In the genomic region with DNA sequence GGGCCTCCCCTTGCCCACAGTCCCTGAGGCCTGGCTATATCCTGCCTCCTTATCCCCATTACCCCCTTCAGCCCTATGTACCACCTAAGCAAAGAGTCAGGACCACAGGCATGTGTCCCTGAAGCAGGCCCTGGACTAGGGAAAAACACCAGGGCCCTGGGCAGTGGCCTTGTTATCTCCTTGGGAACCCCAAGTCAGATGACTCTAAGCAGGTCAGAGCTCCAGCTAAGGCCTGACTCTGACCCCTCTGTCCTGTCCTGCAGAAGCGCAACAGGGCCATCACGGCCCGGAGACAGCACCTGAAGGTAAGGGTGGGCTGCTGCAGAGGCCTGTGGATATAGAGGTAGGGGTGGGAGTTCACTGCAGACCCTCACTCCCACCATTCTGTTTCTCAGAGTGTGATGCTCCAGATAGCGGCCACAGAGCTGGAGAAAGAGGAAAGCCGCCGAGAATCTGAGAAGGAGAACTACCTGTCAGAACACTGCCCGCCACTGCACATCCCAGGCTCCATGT, we compare ENCODE assay signal across 16 mouse cellular contexts. TPM values are rescaled to one million over a fixed set of nuclear protein-coding genes. Genes with fewer than 3 reads are reported as not detected.
DNase-seq lines count a peak whose midpoint lies in the region; ATAC-seq and TF ChIP-seq lines count a peak whose summit lies in the region.
"Had no signal": no experiment of that assay in that cellular context is flagged by ENCODE, and none has a peak within 500 bp of the region (broad histone marks: within the 10 kb centered on the region; RNA-seq: fewer than 3 reads in every experiment).

No protein-coding gene starts in this region.

- no peaks in the 10 kb centered on the region for H3K36me3 ChIP-seq in heart, embryonic 13.5 days
- H3K36me3 ChIP-seq in CH12.LX (replicated peaks in 1 of 2; ENCODE audit: control insufficient read depth in 1 of 2, insufficient read depth in 1 of 2, low read length in 1 of 2) (peaks cover 0 to 16% of the 10 kb centered on the region in 2 experiments), macrophage (ENCODE audit: inconsistent target) (no peaks in the 10 kb centered on the region)
- H3K36me3 ChIP-seq in embryonic facial prominence, embryonic 10.5 days (replicated peaks) = no peaks in the 10 kb centered on the region
- no peaks in the 10 kb centered on the region for H3K36me3 ChIP-seq in hindbrain, embryonic 14.5 days (replicated peaks; ENCODE audit: control insufficient read depth, insufficient read depth)
- H3K36me3 ChIP-seq: neural tube, embryonic 13.5 days had no signal

- H3K4me2 ChIP-seq in heart, embryonic 13.5 days = no peak overlapping the region
- H3K4me2 ChIP-seq in CH12.LX (ENCODE audit: insufficient read depth, low read depth, poor library complexity, severe bottlenecking) = peak overlapping the region; percentile 32; the same call in 1 of the 2 replicates
- no peak overlapping the region for H3K4me2 ChIP-seq in hindbrain, embryonic 14.5 days (replicated peaks)
- H3K4me2 ChIP-seq: forebrain, embryonic 13.5 days; neural tube, embryonic 13.5 days had no signal

- dilution Hi-C loops in CH12.LX (cut with MboI; ENCODE audit: extremely low pct_ligation_motif_present, extremely low pct_unique_long_range_greater_than_20kb, low sequenced_read_pairs) = no loop called here

- TF ChIP-seq POLR2A in CH12.LX (IDR thresholded peaks at IDR 0.05; ENCODE audit: low read depth, low read length) = no peak

- H3K27ac ChIP-seq in heart, embryonic 13.5 days (replicated peaks) = peak overlapping the region; percentile 21; the same call in 1 of the 2 replicates
- H3K27ac ChIP-seq in CH12.LX (ENCODE audit: insufficient read depth, low read depth) = peak overlapping the region; percentile 61
- H3K27ac ChIP-seq in embryonic facial prominence, embryonic 10.5 days (replicated peaks) = peak overlapping the region; percentile 80
- H3K27ac ChIP-seq in macrophage = peak overlapping the region; percentile 99
- no peak overlapping the region for H3K27ac ChIP-seq in hindbrain, embryonic 14.5 days
- H3K27ac ChIP-seq: forebrain, embryonic 13.5 days; heart, adult 2 months; neural tube, embryonic 13.5 days had no signal

- TF ChIP-seq EP300 in CH12.LX (IDR thresholded peaks at IDR 0.05; ENCODE audit: low read length) = no peak

- H3K4me3 ChIP-seq in heart, embryonic 13.5 days = no peak overlapping the region
- H3K4me3 ChIP-seq in CH12.LX (replicated peaks in 1 of 3; ENCODE audit: low read depth in 2 of 3, low read length in 2 of 3, poor library complexity in 1 of 3) = peak overlapping the region in 2 of 3 experiments; percentile 28 to 48
- no peak overlapping the region for H3K4me3 ChIP-seq in embryonic facial prominence, embryonic 10.5 days
- no peak overlapping the region for H3K4me3 ChIP-seq in macrophage (ENCODE audit: inconsistent target)
- H3K4me3 ChIP-seq in hindbrain, embryonic 14.5 days (replicated peaks; ENCODE audit: low read length) = no peak overlapping the region
- H3K4me3 ChIP-seq: forebrain, embryonic 13.5 days; heart, adult 2 months; neural tube, embryonic 13.5 days had no signal

- ATAC-seq in heart, embryonic 13.5 days (ENCODE audit: extremely low read depth, insufficient number of reproducible peaks, low FRiP score, low TSS enrichment) = no peak
- no peak for ATAC-seq in hindbrain, embryonic 14.5 days (ENCODE audit: low FRiP score)
- ATAC-seq: forebrain, embryonic 13.5 days; Patski had no signal

- 92% methylated on average over 7 of the region's 7 CpGs for WGBS in heart, embryonic 13.5 days
- 89% methylated on average over 7 of the region's 7 CpGs for WGBS in embryonic facial prominence, embryonic 10.5 days
- WGBS in macrophage (ENCODE audit: missing documents) = 52% methylated on average over 7 of the region's 7 CpGs
- WGBS in hindbrain, embryonic 14.5 days = 95% methylated on average over 7 of the region's 7 CpGs

- no peak for DNase-seq in heart, adult 18-20 months
- no peak for DNase-seq in CH12.LX (ENCODE audit: extremely low read depth)
- DNase-seq in embryonic facial prominence, embryonic 10.5 days (ENCODE audit: low spot score) = no peak
- no peak for DNase-seq in ovary, adult 18-20 months (ENCODE audit: low spot score)
- no peak for DNase-seq in hindbrain, embryonic 14.5 days (ENCODE audit: low spot score)
- DNase-seq: adrenal gland, adult 8-10 months; embryo, embryonic 11 days; lung, adult 2 months; right cerebral cortex, adult 18-20 months had no signal

- H3K9ac ChIP-seq in heart, embryonic 13.5 days = peak overlapping the region; percentile 47; the same call in 1 of the 2 replicates
- no peak overlapping the region for H3K9ac ChIP-seq in CH12.LX (ENCODE audit: insufficient read depth, low read depth)
- no peak overlapping the region for H3K9ac ChIP-seq in hindbrain, embryonic 14.5 days
- H3K9ac ChIP-seq: forebrain, embryonic 13.5 days; neural tube, embryonic 13.5 days had no signal

- H3K27me3 ChIP-seq in heart, embryonic 13.5 days (replicated peaks) = no peaks in the 10 kb centered on the region
- no peaks in the 10 kb centered on the region for H3K27me3 ChIP-seq in CH12.LX (replicated peaks)
- no peaks in the 10 kb centered on the region for H3K27me3 ChIP-seq in embryonic facial prominence, embryonic 10.5 days (replicated peaks; ENCODE audit: low read depth, poor library complexity, severe bottlenecking)
- no peaks in the 10 kb centered on the region for H3K27me3 ChIP-seq in hindbrain, embryonic 14.5 days (ENCODE audit: control insufficient read depth, insufficient read depth, low read length)
- H3K27me3 ChIP-seq: forebrain, embryonic 13.5 days; neural tube, embryonic 13.5 days; Patski had no signal

- no peak for TF ChIP-seq CTCF in CH12.LX (conservative IDR thresholded peaks at IDR 0.05 in 1 of 2, IDR thresholded peaks at IDR 0.05 in 1 of 2; ENCODE audit: low read depth in 2 of 2, low read length in 2 of 2)

- no peaks in the 10 kb centered on the region for H3K9me3 ChIP-seq in heart, embryonic 13.5 days
- no peaks in the 10 kb centered on the region for H3K9me3 ChIP-seq in CH12.LX (replicated peaks; ENCODE audit: low read length)
- H3K9me3 ChIP-seq in embryonic facial prominence, embryonic 10.5 days = no peaks in the 10 kb centered on the region
- no peaks in the 10 kb centered on the region for H3K9me3 ChIP-seq in hindbrain, embryonic 14.5 days (ENCODE audit: control insufficient read depth, low read length)
- H3K9me3 ChIP-seq: forebrain, embryonic 13.5 days; neural tube, embryonic 13.5 days had no signal

- peaks cover 32% of the 10 kb centered on the region for H3K4me1 ChIP-seq in heart, embryonic 13.5 days
- H3K4me1 ChIP-seq in CH12.LX (ENCODE audit: control insufficient read depth in 1 of 2, insufficient read depth in 2 of 2) = peaks cover 37 to 59% of the 10 kb centered on the region in 2 experiments
- peaks cover 34% of the 10 kb centered on the region for H3K4me1 ChIP-seq in embryonic facial prominence, embryonic 10.5 days
- H3K4me1 ChIP-seq in hindbrain, embryonic 14.5 days (replicated peaks; ENCODE audit: control insufficient read depth, insufficient read depth, low read length) = no peaks in the 10 kb centered on the region
- H3K4me1 ChIP-seq: forebrain, embryonic 13.5 days had no signal

- no peaks in the 10 kb centered on the region for H3K79me2 ChIP-seq in CH12.LX (replicated peaks; ENCODE audit: control insufficient read depth, extremely low read depth, insufficient read depth, poor library complexity, severe bottlenecking)
- no peaks in the 10 kb centered on the region for H3K79me2 ChIP-seq in macrophage (ENCODE audit: inconsistent target)

- TF ChIP-seq RAD21 in CH12.LX (IDR thresholded peaks at IDR 0.05; ENCODE audit: low read depth, low read length) = 0 out of 2 replicates have a peak, but pooled peaks have one; percentile 1

- in situ Hi-C loops in CH12.LX (cut with MboI; ENCODE audit: low pct_ligation_motif_present, low pct_unique_long_range_greater_than_20kb, low sequenced_read_pairs) = loop anchor here (5.0 kb wide), 2 partner anchors 54 to 234 kb away; partner anchors contain the start of gene Tnnt3

RNA-seq across cellular contexts. Expression of gene Tnni2, which starts 1.4 kb away (rescaled TPM):
- polyA plus RNA-seq in heart, embryonic 13.5 days (2015; fragmentation: Nextera tagmentation; extraction: Ambion mirVana) = 34.8 and 41.9 TPM in 2 replicates
- 1 to 10 TPM; 1.8 to 2.6 TPM for total RNA-seq in heart, adult 18-20 months (2021)
- total RNA-seq in CH12.LX (2012; rRNA removed) (35.0 and 50.1 TPM in 2 replicates), CH12.LX (2014; rRNA removed) (74.0 and 77.4 TPM in 2 replicates)
- polyA plus RNA-seq in CH12.LX (2012; ENCODE audit: insufficient read length, low read depth) (88.1 and 154 TPM in 2 replicates), macrophage (2018) (13.4 to 20.6 TPM (median 18.0 TPM) in 3 replicates)
- 1.7 and 2.5 TPM in 2 replicates for polyA plus RNA-seq in embryonic facial prominence, embryonic 10.5 days (2016; fragmentation: Nextera tagmentation; extraction: Ambion mirVana)
- 10 to 100 TPM in 24 of 26 experiments, 1 to 10 TPM in 2; 3.2 to 37.4 (median 23.0) TPM for total RNA-seq in macrophage (2018; cell fraction: chromatin; rRNA removed)
- 10 to 100 TPM in 15 of 26 experiments, 1 to 10 TPM in 11; 6.3 to 23.8 (median 11.0) TPM for total RNA-seq in macrophage (2018; cell fraction: cytosol; rRNA removed)
- 10 to 100 TPM in 19 of 26 experiments, 1 to 10 TPM in 7; 5.5 to 26.3 (median 13.7) TPM for total RNA-seq in macrophage (2018; cell fraction: nucleus; rRNA removed)
- polyA plus RNA-seq in hindbrain, embryonic 14.5 days (2014; fragmentation: Nextera tagmentation; extraction: Ambion mirVana) = 1.0 TPM in 1 of 2 replicates, not detected in the other
- polyA plus RNA-seq: testis, adult 2 months had no signal

RNA-seq across cellular contexts. Expression of gene Syt8, which starts 8.3 kb away (rescaled TPM):
- 0.19 and 0.41 TPM in 2 replicates for polyA plus RNA-seq in heart, embryonic 13.5 days (2015; fragmentation: Nextera tagmentation; extraction: Ambion mirVana)
- not detected for total RNA-seq in heart, adult 18-20 months (2021)
- total RNA-seq in CH12.LX (2012; rRNA removed) (not detected in 2 replicates), CH12.LX (2014; rRNA removed) (not detected in 2 replicates)
- polyA plus RNA-seq in CH12.LX (2012; ENCODE audit: insufficient read length, low read depth) (not detected in 2 replicates), macrophage (2018) (3.2 to 10.3 TPM (median 4.8 TPM) in 3 replicates)
- not detected in 2 replicates for polyA plus RNA-seq in embryonic facial prominence, embryonic 10.5 days (2016; fragmentation: Nextera tagmentation; extraction: Ambion mirVana)
- 100 to 1,000 TPM in 25 of 26 experiments, 10 to 100 TPM in 1; 60.8 to 211 (median 144) TPM for total RNA-seq in macrophage (2018; cell fraction: chromatin; rRNA removed)
- 1 to 10 TPM in 19 of 26 experiments, under 1 TPM in 7; 0.41 to 8.6 (median 1.5) TPM for total RNA-seq in macrophage (2018; cell fraction: cytosol; rRNA removed)
- total RNA-seq in macrophage (2018; cell fraction: nucleus; rRNA removed) = 100 to 1,000 TPM in 6 of 26 experiments, 10 to 100 TPM in 20; 48.3 to 120 (median 78.4) TPM
- polyA plus RNA-seq in hindbrain, embryonic 14.5 days (2014; fragmentation: Nextera tagmentation; extraction: Ambion mirVana) = not detected in 2 replicates
- total RNA-seq: heart, adult 2 months had no signal
- polyA plus RNA-seq: forebrain, embryonic 13.5 days; heart, adult 2 months; neural tube, embryonic 13.5 days had no signal

RNA-seq across cellular contexts. Expression of gene Lsp1, which starts 17.6 kb away (rescaled TPM):
- polyA plus RNA-seq in heart, embryonic 13.5 days (2015; fragmentation: Nextera tagmentation; extraction: Ambion mirVana) = 51.0 and 54.6 TPM in 2 replicates
- 10 to 100 TPM; 24.7 to 33.1 TPM for total RNA-seq in heart, adult 18-20 months (2021)
- total RNA-seq in CH12.LX (2012; rRNA removed) (314 and 364 TPM in 2 replicates), CH12.LX (2014; rRNA removed) (367 and 377 TPM in 2 replicates)
- polyA plus RNA-seq in CH12.LX (2012; ENCODE audit: insufficient read length, low read depth) (715 and 732 TPM in 2 replicates), macrophage (2018) (30.8 to 130 TPM (median 114 TPM) in 3 replicates)
- polyA plus RNA-seq in embryonic facial prominence, embryonic 10.5 days (2016; fragmentation: Nextera tagmentation; extraction: Ambion mirVana) = 20.9 and 21.4 TPM in 2 replicates
- 10 to 100 TPM in 24 of 26 experiments, 1 to 10 TPM in 2; 7.9 to 51.4 (median 34.9) TPM for total RNA-seq in macrophage (2018; cell fraction: chromatin; rRNA removed)
- total RNA-seq in macrophage (2018; cell fraction: cytosol; rRNA removed) = 100 to 1,000 TPM in 12 of 26 experiments, 10 to 100 TPM in 14; 29.4 to 203 (median 91.2) TPM
- 100 to 1,000 TPM in 2 of 26 experiments, 10 to 100 TPM in 24; 17.9 to 115 (median 43.2) TPM for total RNA-seq in macrophage (2018; cell fraction: nucleus; rRNA removed)
- polyA plus RNA-seq in hindbrain, embryonic 14.5 days (2014; fragmentation: Nextera tagmentation; extraction: Ambion mirVana) = 4.8 and 8.2 TPM in 2 replicates

RNA-seq across cellular contexts. Expression of gene Ctsd, which starts 55.1 kb away (rescaled TPM):
- polyA plus RNA-seq in heart, embryonic 13.5 days (2015; fragmentation: Nextera tagmentation; extraction: Ambion mirVana) = 443 and 485 TPM in 2 replicates
- total RNA-seq in heart, adult 18-20 months (2021) = 1,000 to 10,000 TPM in 1 of 2 experiments, 100 to 1,000 TPM in 1; 997 to 1,066 TPM
- total RNA-seq in CH12.LX (2012; rRNA removed) = 100 and 107 TPM in 2 replicates
- 54.2 and 61.2 TPM in 2 replicates for total RNA-seq in CH12.LX (2014; rRNA removed)
- polyA plus RNA-seq in CH12.LX (2012; ENCODE audit: insufficient read length, low read depth) = 97.6 and 104 TPM in 2 replicates
- polyA plus RNA-seq in embryonic facial prominence, embryonic 10.5 days (2016; fragmentation: Nextera tagmentation; extraction: Ambion mirVana) = 151 and 158 TPM in 2 replicates
- 1,000 to 10,000 TPM in 10 of 26 experiments, 100 to 1,000 TPM in 16; 173 to 1,536 (median 811) TPM for total RNA-seq in macrophage (2018; cell fraction: chromatin; rRNA removed)
- total RNA-seq in macrophage (2018; cell fraction: cytosol; rRNA removed) = over 10,000 TPM in 18 of 26 experiments, 1,000 to 10,000 TPM in 8; 7,525 to 19,600 (median 11,156) TPM
- over 10,000 TPM in 1 of 26 experiments, 1,000 to 10,000 TPM in 25; 1,185 to 10,670 (median 7,045) TPM for total RNA-seq in macrophage (2018; cell fraction: nucleus; rRNA removed)
- 15,815 to 17,787 TPM (median 16,857 TPM) in 3 replicates for polyA plus RNA-seq in macrophage (2018)
- 313 and 325 TPM in 2 replicates for polyA plus RNA-seq in hindbrain, embryonic 14.5 days (2014; fragmentation: Nextera tagmentation; extraction: Ambion mirVana)

RNA-seq across cellular contexts. Expression of gene Tnnt3, which starts 55.7 kb away (rescaled TPM):
- polyA plus RNA-seq in heart, embryonic 13.5 days (2015; fragmentation: Nextera tagmentation; extraction: Ambion mirVana) = 4.0 and 5.4 TPM in 2 replicates
- total RNA-seq in heart, adult 18-20 months (2021) = under 1 TPM in 1 of 2 experiments, not detected in 1; 0.67 TPM
- total RNA-seq in CH12.LX (2012; rRNA removed) = 1.5 and 3.1 TPM in 2 replicates
- 3.3 and 4.1 TPM in 2 replicates for total RNA-seq in CH12.LX (2014; rRNA removed)
- 13.3 and 16.9 TPM in 2 replicates for polyA plus RNA-seq in CH12.LX (2012; ENCODE audit: insufficient read length, low read depth)
- polyA plus RNA-seq in embryonic facial prominence, embryonic 10.5 days (2016; fragmentation: Nextera tagmentation; extraction: Ambion mirVana) = 1.4 and 1.6 TPM in 2 replicates
- total RNA-seq in macrophage (2018; cell fraction: chromatin; rRNA removed) = 10 to 100 TPM in 4 of 26 experiments, 1 to 10 TPM in 20, under 1 TPM in 1, not detected in 1; 0.88 to 12.2 (median 3.9) TPM
- under 1 TPM in 12 of 26 experiments, not detected in 14; 0.15 to 0.80 (median 0.35) TPM for total RNA-seq in macrophage (2018; cell fraction: cytosol; rRNA removed)
- total RNA-seq in macrophage (2018; cell fraction: nucleus; rRNA removed) = 1 to 10 TPM in 21 of 26 experiments, not detected in 5; 1.1 to 9.3 (median 2.8) TPM
- 0.75 TPM in 1 of 3 replicates, not detected in the others for polyA plus RNA-seq in macrophage (2018)
- polyA plus RNA-seq in hindbrain, embryonic 14.5 days (2014; fragmentation: Nextera tagmentation; extraction: Ambion mirVana) = 1.2 and 1.6 TPM in 2 replicates
- polyA plus RNA-seq: testis, adult 2 months had no signal

Comparison
In these comparisons a context has a peak if more than half of its experiments do, and no peak if none do; other contexts are left out.
1. H3K4me3 ChIP-seq: peak in CH12.LX (2 of 3); none in heart, embryonic 13.5 days (single experiment), embryonic facial prominence, embryonic 10.5 days (single experiment), macrophage (single experiment) and hindbrain, embryonic 14.5 days (single experiment).